Mouse (Mus musculus) lung, postnatal 4 days (tissue): ENCODE results near the gene Dtymk.
A peak's percentile ranks its signal among the peaks of the same experiment; 100 is the strongest.
"Not testable (repeated sequence)": the region's sequence is repeated elsewhere in the genome, so short reads cannot be mapped to it uniquely, and the experiment has no call there.

Source experiments
- DNase-seq, 2 experiments: peaks; one replicate each; pipeline ENCODE4 v3.0.0; 2021

The Dtymk gene

GRCm38 (mm10) chr1:93803556-93804507 is 2.1 kb upstream of the Dtymk start, which contains the start of gene Ing5:
TSS of gene Ing5 (plus strand) at chr1:93803965.
- DNase-seq, result peak; percentile 99 to 100

GRCm38 (mm10) chr1:93802771-93803170 is 1.0 kb upstream of the Dtymk start:
- no peak for DNase-seq

GRCm38 (mm10) chr1:93800670-93801503 is 847 bp downstream of the Dtymk start:
- no peak for DNase-seq

GRCm38 (mm10) chr1:93795886-93796285 is 5.8 kb downstream of the Dtymk start:
- no peak for DNase-seq

- no peak for DNase-seq
Measured at GRCm38 (mm10) chr1:93794526-93794925, 7.2 kb downstream of the Dtymk start.

- DNase-seq, result no peak
Measured at GRCm38 (mm10) chr1:93786912-93787311, 14.8 kb downstream of the Dtymk start.

- no peak for DNase-seq
Measured at GRCm38 (mm10) chr1:93776686-93777085, 25.0 kb downstream of the Dtymk start.

GRCm38 (mm10) chr1:93769901-93770300 is 31.8 kb downstream of the Dtymk start:
- DNase-seq, result peak; percentile 30 to 74

- DNase-seq, result no peak
Measured at GRCm38 (mm10) chr1:93767600-93767999, 34.1 kb downstream of the Dtymk start.

- DNase-seq, result no peak
Measured at GRCm38 (mm10) chr1:93764871-93765591, 36.7 kb downstream of the Dtymk start.

GRCm38 (mm10) chr1:93763531-93763930 is 38.2 kb downstream of the Dtymk start:
- DNase-seq, result not testable (repeated sequence)

- no peak for DNase-seq
Measured at GRCm38 (mm10) chr1:93760076-93760475, 41.7 kb downstream of the Dtymk start.

GRCm38 (mm10) chr1:93756154-93756553 is 45.6 kb downstream of the Dtymk start:
- DNase-seq, result no peak

- DNase-seq, result no peak
Measured at GRCm38 (mm10) chr1:93755618-93756017, 46.1 kb downstream of the Dtymk start.

- no peak for DNase-seq
Measured at GRCm38 (mm10) chr1:93755291-93755610, 46.5 kb downstream of the Dtymk start.

GRCm38 (mm10) chr1:93754573-93755290 is 47.0 kb downstream of the Dtymk start, which contains the start of gene Thap4:
TSS of gene Thap4 (minus strand) at chr1:93754864.
- peak; percentile 93 to 97 for DNase-seq

GRCm38 (mm10) chr1:93753911-93754572 is 47.7 kb downstream of the Dtymk start:
- DNase-seq, result peak; percentile 55 to 58

GRCm38 (mm10) chr1:93751290-93751689 is 50.4 kb downstream of the Dtymk start, which contains the start of gene Atg4b:
TSS of gene Atg4b (plus strand) at chr1:93751500.
- no peak for DNase-seq

- no peak for DNase-seq
Measured at GRCm38 (mm10) chr1:93748539-93748938, 53.2 kb downstream of the Dtymk start.

- no peak for DNase-seq
Measured at GRCm38 (mm10) chr1:93746179-93746578, 55.6 kb downstream of the Dtymk start.

- DNase-seq, result no peak
Measured at GRCm38 (mm10) chr1:93742910-93743309, 58.8 kb downstream of the Dtymk start.
